Mouse (Mus musculus) G1E (cell line): ENCODE measurements at regions not wholly inside any gene's neighbourhood (a gene's known extent, or its start where the extent isn't known, plus 50 kb on each side); places are given as distances from the start of the nearest gene placed in this dataset.

Source experiments
- CTCF ChIP-seq: IDR thresholded peaks from 2 replicates; pipeline ENCODE4 v1.5.1; 2012; ENCODE audit warnings: low read depth, low read length, inconsistent platforms, mixed read lengths
- GATA1 ChIP-seq: IDR thresholded peaks from 2 replicates; pipeline ENCODE4 v1.6.1; 2012; ENCODE audit warnings: borderline replicate concordance, low read length, inconsistent platforms, mixed read lengths
- GATA2 ChIP-seq: IDR thresholded peaks from 2 replicates; pipeline ENCODE4 v1.6.1; 2012; ENCODE audit warnings: low read depth, low read length, inconsistent platforms, borderline replicate concordance
- POLR2AphosphoS5 ChIP-seq: IDR thresholded peaks from 2 replicates; pipeline ENCODE4 v1.6.1; 2012; ENCODE audit warnings: low read depth, low read length, inconsistent platforms; ENCODE audit not compliant: insufficient replicate concordance
- TAL1 ChIP-seq: conservative IDR thresholded peaks from 2 replicates; pipeline ENCODE4 v1.6.1; 2012; ENCODE audit warnings: low read depth, low read length, inconsistent platforms, mixed read lengths

DNA sequence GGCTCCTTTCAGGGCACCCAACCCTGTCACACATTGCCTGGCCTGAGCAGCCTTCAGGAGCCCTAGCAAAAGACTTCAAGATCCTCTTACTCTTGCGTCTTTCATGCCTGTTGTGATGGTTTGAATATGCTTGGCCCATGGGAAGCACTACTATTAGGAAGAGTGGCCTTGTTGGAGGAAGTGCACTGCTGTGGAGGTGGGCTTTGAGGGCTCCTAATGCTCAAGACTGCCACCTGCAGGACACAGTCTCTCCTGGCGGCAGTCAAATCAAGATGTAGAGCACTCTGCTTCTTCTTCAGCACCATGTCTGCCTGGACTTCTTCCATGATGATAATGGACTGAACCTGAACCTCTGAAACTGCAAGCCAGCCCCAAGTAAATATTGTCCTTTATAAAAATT lies 73.0 kb downstream of the Tsen15 start:
- TF ChIP-seq CTCF = no peak
- no peak for TF ChIP-seq TAL1
- no peak for TF ChIP-seq GATA1
- TF ChIP-seq POLR2AphosphoS5 = no peak
- TF ChIP-seq GATA2 = no peak
